Mouse (Mus musculus): Measurements from ENCODE around the gene Paics.
"Not testable (repeated sequence)": the region's sequence is repeated elsewhere in the genome, so short reads cannot be mapped to it uniquely, and the experiment has no call there.

Paics gene

DNA sequence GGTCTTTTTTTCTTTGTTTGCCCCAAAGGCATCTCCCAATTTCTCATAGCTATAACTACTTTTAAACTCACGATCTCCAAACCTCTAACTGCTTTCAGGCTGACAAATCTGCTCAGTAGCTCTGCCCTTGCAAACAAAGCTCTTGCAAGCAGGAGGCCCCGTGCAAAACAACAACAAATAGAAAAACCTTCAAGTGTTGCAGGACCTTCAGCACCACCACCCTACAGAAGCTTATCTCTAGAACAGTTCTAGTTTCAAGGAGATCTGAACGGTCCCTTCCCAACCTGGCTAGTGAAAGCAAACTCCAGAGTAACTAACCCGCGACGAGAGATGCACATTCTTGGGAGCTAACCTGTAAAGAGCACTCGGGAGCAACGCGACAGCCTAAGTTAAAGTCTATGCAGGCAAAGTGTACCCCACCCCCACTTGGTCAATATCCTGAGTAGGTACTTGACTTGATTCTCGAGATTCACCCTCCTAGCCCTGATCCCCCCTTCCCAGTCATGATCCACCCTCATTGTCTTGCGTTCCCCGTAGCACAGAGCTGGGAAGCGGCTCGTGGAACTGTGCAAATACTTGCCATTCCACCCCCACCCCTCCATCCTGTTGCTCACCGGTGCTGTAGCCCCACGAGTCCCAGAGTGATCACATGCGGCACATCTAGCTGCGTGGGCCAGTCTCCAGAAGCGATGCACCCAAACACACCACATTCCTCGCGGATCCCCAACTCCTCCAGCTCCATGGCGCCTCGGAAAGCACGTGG, 583 bp upstream of the Paics start:
- in situ Hi-C loops (cut with MboI, MseI): loop anchor here (5.0 kb wide), 1 partner anchor 48 kb away; no protein-coding TSS in a partner anchor

- in situ Hi-C loops (cut with MboI, MseI): loop anchor here (5.0 kb wide), 1 partner anchor 50 kb away; no protein-coding TSS in a partner anchor
Observed at GRCm38 (mm10) chr5:76952112-76953040, 1.3 kb downstream of the Paics start.

GRCm38 (mm10) chr5:76953794-76954193, 2.7 kb downstream of the Paics start:
- in situ Hi-C loops (cut with MboI, MseI): loop anchor here (5.0 kb wide), 1 partner anchor 51 kb away; no protein-coding TSS in a partner anchor

- in situ Hi-C loops (cut with MboI, MseI): loop anchor here (5.0 kb wide), 1 partner anchor 52 kb away; no protein-coding TSS in a partner anchor
Observed at GRCm38 (mm10) chr5:76954271-76954900, 3.3 kb downstream of the Paics start.

DNA sequence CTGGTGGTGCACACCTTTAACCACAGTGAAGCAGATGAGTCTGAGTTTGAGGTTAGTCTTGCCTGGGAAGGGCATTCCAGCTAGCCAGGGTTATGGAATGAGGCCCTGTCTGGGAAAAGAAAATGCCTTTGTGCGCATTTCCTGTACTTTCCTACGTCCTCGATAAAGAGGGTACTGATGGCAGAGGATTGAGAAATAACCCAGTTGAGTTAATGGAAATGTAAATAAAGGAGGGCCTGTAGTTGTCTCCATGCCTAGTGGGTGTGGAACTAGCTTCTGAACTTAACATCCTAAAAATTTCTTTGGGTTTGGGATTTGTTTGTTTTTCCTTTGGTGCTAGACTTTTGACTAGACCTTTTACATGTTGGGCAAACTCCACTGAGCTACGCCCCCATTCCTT, 4.4 kb downstream of the Paics start:
- in situ Hi-C loops (cut with MboI, MseI): no loop called here

- in situ Hi-C loops (cut with MboI, MseI): no loop called here
Observed at GRCm38 (mm10) chr5:76957954-76958353, 6.8 kb downstream of the Paics start.

- in situ Hi-C loops (cut with MboI, MseI): no loop called here
Observed at GRCm38 (mm10) chr5:76959587-76959986, 8.5 kb downstream of the Paics start.

DNA sequence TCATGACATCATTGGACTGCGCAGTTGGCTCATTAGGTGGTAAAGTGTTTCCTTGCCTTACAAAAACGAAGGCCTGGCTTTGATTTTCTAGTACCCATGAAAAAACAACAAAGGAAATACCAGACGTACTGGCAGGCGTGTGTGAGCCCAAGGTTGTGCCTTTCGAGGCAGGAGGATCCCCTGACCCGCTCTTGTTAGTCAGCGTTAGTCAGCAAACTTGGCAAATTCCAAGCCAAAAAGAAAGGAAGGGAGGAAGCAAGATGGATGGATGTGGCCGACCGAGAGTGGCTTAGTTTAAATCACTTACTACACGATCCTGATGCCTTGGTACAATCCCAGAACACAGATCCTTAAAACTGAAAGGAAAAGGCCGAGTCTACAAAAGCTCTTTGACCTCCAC, 11.4 kb downstream of the Paics start:
- in situ Hi-C loops (cut with MboI, MseI): no loop called here

- in situ Hi-C loops (cut with MboI, MseI): no loop called here
Observed at GRCm38 (mm10) chr5:76964651-76965050, 13.5 kb downstream of the Paics start.

GRCm38 (mm10) chr5:76969250-76969649, 18.1 kb downstream of the Paics start:
- in situ Hi-C loops (cut with MboI, MseI): no loop called here

DNA sequence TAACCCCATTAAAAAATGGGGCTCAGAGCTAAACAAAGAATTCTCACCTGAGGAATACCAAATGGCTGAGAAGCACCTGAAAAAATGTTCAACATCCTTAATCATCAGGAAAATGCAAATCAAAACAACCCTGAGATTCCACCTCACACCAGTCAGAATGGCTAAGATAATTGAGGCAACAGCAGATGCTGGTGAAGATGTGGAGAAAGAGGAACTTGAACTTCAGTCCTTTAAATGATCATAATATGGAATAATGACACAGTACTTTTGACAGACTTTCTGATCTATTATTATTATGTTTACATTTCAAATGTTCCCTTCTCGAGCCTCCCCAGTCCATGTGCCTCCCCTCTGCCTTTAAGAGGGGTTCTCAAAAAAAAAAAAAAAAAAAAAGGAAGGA, 20.0 kb downstream of the Paics start:
- in situ Hi-C loops (cut with MboI, MseI): not testable (repeated sequence)

GRCm38 (mm10) chr5:76973488-76973887, 22.4 kb downstream of the Paics start:
- in situ Hi-C loops (cut with MboI, MseI): no loop called here

- in situ Hi-C loops (cut with MboI, MseI): no loop called here
Observed at GRCm38 (mm10) chr5:76974207-76974553, 23.1 kb downstream of the Paics start.

- in situ Hi-C loops (cut with MboI, MseI): no loop called here
Observed at GRCm38 (mm10) chr5:76974554-76975285, 23.6 kb downstream of the Paics start, which contains the start of gene Srp72. Srp72 (plus strand) TSS chr5:76974683.

DNA sequence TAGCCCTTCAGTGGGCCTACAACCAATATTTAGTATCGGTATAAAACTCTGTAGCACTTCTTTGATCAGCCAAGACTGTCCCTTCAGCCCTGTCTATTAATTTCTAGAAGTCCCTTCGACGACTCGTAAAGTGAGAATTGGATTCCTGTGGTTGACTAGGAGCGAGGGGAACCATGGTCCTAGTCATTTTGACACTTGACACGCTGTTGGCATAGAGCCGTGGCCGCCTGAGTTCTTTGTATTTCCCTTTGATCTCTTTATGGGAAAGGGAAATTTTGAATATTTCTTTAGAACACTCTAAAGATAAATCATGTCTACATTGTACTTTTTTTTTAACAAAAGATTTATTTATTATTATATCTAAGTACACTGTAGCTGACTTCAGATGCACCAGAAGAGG, 24.6 kb downstream of the Paics start:
- in situ Hi-C loops (cut with MboI, MseI): no loop called here

DNA sequence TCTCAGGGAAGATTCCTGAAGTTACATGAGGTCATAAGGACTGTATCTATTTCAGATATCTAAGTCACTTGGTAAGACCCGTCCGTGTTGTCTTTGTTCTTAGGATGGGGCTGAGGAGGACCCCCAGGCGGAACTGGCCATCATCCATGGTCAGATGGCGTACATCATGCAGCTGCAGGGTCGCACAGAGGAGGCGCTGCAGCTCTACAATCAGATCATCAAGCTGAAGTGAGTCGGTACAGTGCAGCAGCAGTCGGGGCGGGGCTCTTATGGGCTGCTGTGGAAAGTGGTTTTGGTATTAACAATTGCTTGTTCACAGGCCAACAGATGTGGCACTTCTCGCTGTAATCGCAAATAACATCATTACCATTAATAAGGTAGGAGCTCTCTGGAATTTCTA, 32.9 kb downstream of the Paics start:
- in situ Hi-C loops (cut with MboI, MseI): loop anchor here (5.0 kb wide), 1 partner anchor 348 kb away; no protein-coding TSS in a partner anchor

DNA sequence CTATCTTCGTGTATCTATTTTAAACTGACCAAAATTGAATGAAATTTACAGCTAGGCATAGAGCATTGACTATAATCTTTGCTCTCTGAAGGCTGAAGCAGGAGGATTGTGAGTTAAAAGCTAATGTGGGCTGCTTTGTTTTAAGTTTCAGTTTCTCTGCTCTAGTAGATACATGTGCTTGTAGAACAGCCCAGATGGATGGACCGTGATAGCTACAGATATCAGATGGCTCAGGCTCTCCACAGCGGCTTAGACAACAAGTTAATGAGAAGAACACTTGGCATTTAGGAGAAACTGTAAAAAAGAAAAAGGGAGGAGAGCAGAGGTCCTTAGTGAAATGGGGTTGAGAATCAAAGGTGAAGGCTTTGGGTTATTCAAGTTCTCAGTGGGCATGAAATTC, 39.7 kb downstream of the Paics start:
- in situ Hi-C loops (cut with MboI, MseI): no loop called here

DNA sequence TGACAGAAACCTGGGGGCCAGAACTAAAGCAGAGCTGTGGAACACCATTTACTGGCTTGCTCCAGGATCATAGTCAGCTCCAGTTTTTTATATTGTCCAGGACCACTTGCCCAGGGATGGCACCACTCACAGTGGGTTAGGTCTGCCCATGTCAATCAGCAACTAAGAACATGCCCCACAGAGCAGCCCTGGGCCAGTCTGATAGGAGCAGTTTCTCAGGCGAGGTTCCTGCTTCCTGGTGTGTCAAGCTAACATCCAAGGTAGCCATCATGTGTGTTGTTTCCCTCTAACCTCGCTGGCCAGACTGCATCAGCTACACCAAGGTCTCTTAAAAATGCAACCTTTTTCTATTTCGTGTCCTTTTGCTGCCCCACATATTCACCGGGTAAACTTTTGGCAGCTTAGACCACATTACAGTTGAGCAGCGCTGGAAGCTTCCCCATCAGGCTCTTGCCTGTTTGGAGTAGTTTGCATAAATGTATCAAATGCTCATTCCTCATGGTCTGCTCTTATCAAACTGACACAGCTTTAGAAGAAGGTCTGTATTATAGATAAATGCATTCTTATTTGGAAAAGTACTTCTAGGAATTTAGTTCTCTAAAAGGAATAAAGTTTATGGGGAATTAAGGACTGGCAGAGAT, 42.2 kb downstream of the Paics start:
- in situ Hi-C loops (cut with MboI, MseI): no loop called here

- in situ Hi-C loops (cut with MboI, MseI): no loop called here
Observed at GRCm38 (mm10) chr5:76998416-76998815, 47.3 kb downstream of the Paics start.

DNA sequence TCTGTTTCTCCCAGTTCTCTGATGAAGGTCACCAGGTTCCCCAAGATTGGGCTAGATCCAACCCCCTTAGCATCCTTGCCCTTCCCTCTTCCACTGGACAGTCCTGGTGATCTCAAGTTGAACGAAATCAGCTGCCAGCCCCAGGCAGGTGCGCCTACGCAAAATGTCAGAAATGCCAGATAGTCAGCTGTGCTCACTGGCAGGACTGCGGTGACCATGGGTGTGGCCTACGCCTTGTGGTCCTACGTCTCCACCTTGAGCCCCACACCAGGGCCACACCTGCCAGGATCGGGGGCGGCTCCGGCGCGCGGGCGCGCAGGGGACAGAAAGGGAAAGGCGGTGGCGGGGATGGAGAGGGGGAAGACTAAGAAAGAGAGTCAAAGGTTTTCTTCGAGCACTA, 50.1 kb downstream of the Paics start:
- in situ Hi-C loops (cut with MboI, MseI): no loop called here

Measured in T-helper 2 cell (primary cell).